In the genomic region with DNA sequence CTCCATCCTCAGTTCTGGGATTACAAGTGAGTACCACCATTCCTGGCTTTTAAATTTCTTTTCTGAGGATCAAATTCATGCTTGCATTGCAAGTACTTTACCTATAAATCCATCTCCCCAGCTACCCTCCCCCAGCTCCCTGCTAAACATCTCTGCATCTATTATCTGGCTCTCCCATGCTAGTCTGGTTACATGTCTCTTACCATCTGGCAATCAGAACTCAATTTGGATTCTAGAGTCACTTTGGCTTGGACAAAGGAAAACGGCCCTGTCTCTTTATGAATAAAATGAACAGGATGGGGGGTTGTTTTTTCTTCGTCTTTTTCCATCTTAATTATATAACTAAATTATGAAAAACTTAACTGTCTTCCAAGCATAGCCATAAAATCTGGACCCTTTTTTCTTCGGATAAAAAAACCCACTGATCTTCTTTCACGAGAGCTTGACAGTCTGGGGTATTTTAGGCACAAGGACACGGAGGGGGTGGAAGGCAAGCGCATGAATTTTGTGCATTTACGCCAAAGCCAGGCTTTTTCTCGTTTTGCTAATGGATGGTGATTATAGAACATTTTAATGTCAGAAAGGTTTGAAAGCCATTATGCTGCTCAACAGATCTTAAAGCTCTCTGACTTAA, we compare ENCODE assay signal across 14 mouse cellular contexts.
A peak's percentile ranks its signal among the peaks of the same experiment; 100 is the strongest.
DNase-seq lines count a peak whose midpoint lies in the region; ATAC-seq lines count a peak whose summit lies in the region.
"Had no signal": no experiment of that assay in that cellular context is flagged by ENCODE, and none has a peak within 500 bp of the region (broad histone marks: within the 10 kb centered on the region; RNA-seq: fewer than 3 reads in every experiment).

No protein-coding gene starts in this region.

- H3K4me2 ChIP-seq in midbrain, embryonic 14.5 days (ENCODE audit: low read length), result no peak overlapping the region
- H3K4me2 ChIP-seq: liver, embryonic 12.5 days had no signal

- no peaks in the 10 kb centered on the region for H3K9me3 ChIP-seq in midbrain, embryonic 14.5 days (ENCODE audit: control insufficient read depth, low read length)
- H3K9me3 ChIP-seq: liver, embryonic 12.5 days had no signal

- no peak overlapping the region for H3K9ac ChIP-seq in midbrain, embryonic 14.5 days (replicated peaks; ENCODE audit: low read length)
- H3K9ac ChIP-seq: liver, embryonic 12.5 days had no signal

- no peak for ATAC-seq in midbrain, embryonic 14.5 days (ENCODE audit: low FRiP score, low TSS enrichment)
- ATAC-seq in megakaryocyte progenitor cell, adult 5-6 weeks (replicated peaks; ENCODE audit: poor library complexity), result no peak
- ATAC-seq: liver, embryonic 12.5 days had no signal

- 54% methylated on average over 8 of the region's 8 CpGs for WGBS in midbrain, embryonic 14.5 days

- H3K4me3 ChIP-seq in midbrain, embryonic 14.5 days (replicated peaks; ENCODE audit: low read depth, low read length), result no peak overlapping the region
- H3K4me3 ChIP-seq: liver, embryonic 12.5 days had no signal

- H3K36me3 ChIP-seq in midbrain, embryonic 14.5 days (ENCODE audit: control insufficient read depth, insufficient read depth, low read length), result no peaks in the 10 kb centered on the region
- H3K36me3 ChIP-seq: G1E; liver, embryonic 12.5 days had no signal

- peaks cover 11% of the 10 kb centered on the region for H3K4me1 ChIP-seq in midbrain, embryonic 14.5 days (ENCODE audit: control insufficient read depth, insufficient read depth, low read length)
- H3K4me1 ChIP-seq: liver, embryonic 12.5 days had no signal

- peak; percentile 59 to 62 for DNase-seq in cerebellum, postnatal 10 days
- DNase-seq in cerebellum, adult 9-11 months, result no peak
- DNase-seq in brain, embryonic 18.5 days (ENCODE audit: low read depth, low spot score), result peak; percentile 57
- DNase-seq in frontal cortex, postnatal 14 days (ENCODE audit: low spot score in 2 of 2), result peak; percentile 12 to 20
- DNase-seq in midbrain, embryonic 14.5 days, result peak; percentile 49
- no peak for DNase-seq in liver
- no peak for DNase-seq in gastrocnemius, postnatal 25 days
- DNase-seq: gastrocnemius, postnatal 14 days; heart, postnatal 4 days; kidney, postnatal 4 days; thymus, postnatal 36 days had no signal

- no peaks in the 10 kb centered on the region for H3K27me3 ChIP-seq in midbrain, embryonic 14.5 days (ENCODE audit: control insufficient read depth, insufficient read depth, low read length)
- H3K27me3 ChIP-seq: liver, embryonic 12.5 days had no signal

- H3K27ac ChIP-seq in midbrain, embryonic 14.5 days (replicated peaks; ENCODE audit: low read depth, low read length), result peak overlapping the region; percentile 46
- H3K27ac ChIP-seq: liver, embryonic 12.5 days had no signal

Comparison
In these comparisons a context has a peak if more than half of its experiments do, and no peak if none do; other contexts are left out.
1. DNase-seq: peak in cerebellum, postnatal 10 days (2 of 2), brain, embryonic 18.5 days (single experiment), frontal cortex, postnatal 14 days (2 of 2) and midbrain, embryonic 14.5 days (single experiment); none in cerebellum, adult 9-11 months (single experiment), liver (single experiment) and gastrocnemius, postnatal 25 days (single experiment).